Mouse (Mus musculus) midbrain, embryonic 13.5 days (tissue): Measurements from ENCODE around the gene Arl15. TPM values are rescaled to one million over a fixed set of nuclear protein-coding genes. Genes with fewer than 3 reads are reported as not detected.

Source experiments
- ATAC-seq: fragments of 200-750 bp; cut with Nextera tagmentation; 2 replicates; pipeline ENCODE4 v1.8.0; 2017; ENCODE audit warnings: mild to moderate bottlenecking, moderate TSS enrichment, moderate library complexity
- H3K27ac ChIP-seq: fragments of 300-500 bp; sonication (generic); 2 replicates; pipeline ENCODE4 v1.5.1; 2015; ENCODE audit warnings: inconsistent platforms, mild to moderate bottlenecking, moderate library complexity
- H3K27me3 ChIP-seq: fragments of 300-500 bp; sonication (generic); 2 replicates; pipeline ENCODE4 v1.6.1; 2015; ENCODE audit warnings: mild to moderate bottlenecking, inconsistent platforms
- H3K36me3 ChIP-seq: fragments of 300-500 bp; sonication (generic); 2 replicates; pipeline ENCODE4 v1.6.1; 2015; ENCODE audit warnings: mild to moderate bottlenecking, inconsistent platforms
- H3K4me1 ChIP-seq: fragments of 300-500 bp; sonication (generic); replicated peaks from 2 replicates; pipeline ENCODE4 v1.6.1; 2015; ENCODE audit warnings: inconsistent platforms
- H3K4me2 ChIP-seq: fragments of 300-500 bp; sonication (generic); replicated peaks from 2 replicates; pipeline ENCODE4 v1.6.1; 2015; ENCODE audit warnings: moderate library complexity, mild to moderate bottlenecking, inconsistent platforms
- H3K4me3 ChIP-seq: fragments of 300-500 bp; sonication (generic); replicated peaks from 2 replicates; pipeline ENCODE4 v1.5.1; 2015; ENCODE audit warnings: mild to moderate bottlenecking, inconsistent platforms
- H3K9ac ChIP-seq: fragments of 300-500 bp; sonication (generic); replicated peaks from 2 replicates; pipeline ENCODE4 v1.6.1; 2015; ENCODE audit warnings: mild to moderate bottlenecking, inconsistent platforms
- H3K9me3 ChIP-seq: fragments of 300-500 bp; sonication (generic); 2 replicates; pipeline ENCODE4 v1.6.1; 2016; ENCODE audit warnings: mild to moderate bottlenecking, inconsistent platforms
- WGBS: fragments of 180-500 bp; shearing (Covaris S2); methylation state at CpG from one replicate; pipeline ENCODE4 v1.1.7; 2015; 5-methylcytosine and 5-hydroxymethylcytosine counted together
- polyA plus RNA-seq: library from polyadenylated mRNA; unstranded; fragments of >200 nt; fragmentation: Nextera tagmentation; extraction: Ambion mirVana; gene quantifications from 2 replicates; pipeline ENCODE4 v1.2.1, GENCODE M21; 2015

The Arl15 gene
- polyA plus RNA-seq, 1 experiment from 2014 or later: 15.0 TPM

DNA sequence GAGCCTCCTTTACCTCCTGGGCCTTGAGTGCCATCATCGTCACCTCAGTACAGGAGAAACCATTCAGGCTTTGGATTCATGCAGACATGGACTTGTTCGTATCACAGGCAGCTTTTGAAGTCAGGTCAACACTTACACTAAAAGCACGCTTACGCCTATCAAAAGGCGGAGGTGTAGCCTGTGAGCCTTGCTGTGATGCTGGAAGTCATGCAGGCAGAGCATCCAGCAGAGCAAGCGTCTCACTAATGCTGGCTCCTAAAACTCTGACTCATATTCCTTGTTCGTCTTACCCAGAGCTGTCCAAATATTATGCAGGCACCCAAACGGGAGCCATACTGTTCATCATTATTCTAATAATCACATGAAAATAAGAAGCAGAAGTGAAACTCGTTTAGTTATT lies 215.5 kb downstream of the Arl15 start:
- Histone ChIP-seq H3K36me3 (no peaks in the 10 kb centered on the region), H3K9me3 (no peaks in the 10 kb centered on the region), H3K27me3 (no peaks in the 10 kb centered on the region), H3K27ac (no peak overlapping the region), H3K4me1 (peaks cover 16% of the 10 kb centered on the region; the same call in 1 of the 2 replicates), H3K4me2 (no peak overlapping the region), H3K4me3 (no peak overlapping the region), H3K9ac (no peak overlapping the region)
- WGBS: 80% methylated on average over 9 of the region's 9 CpGs
- no peak for ATAC-seq

DNA sequence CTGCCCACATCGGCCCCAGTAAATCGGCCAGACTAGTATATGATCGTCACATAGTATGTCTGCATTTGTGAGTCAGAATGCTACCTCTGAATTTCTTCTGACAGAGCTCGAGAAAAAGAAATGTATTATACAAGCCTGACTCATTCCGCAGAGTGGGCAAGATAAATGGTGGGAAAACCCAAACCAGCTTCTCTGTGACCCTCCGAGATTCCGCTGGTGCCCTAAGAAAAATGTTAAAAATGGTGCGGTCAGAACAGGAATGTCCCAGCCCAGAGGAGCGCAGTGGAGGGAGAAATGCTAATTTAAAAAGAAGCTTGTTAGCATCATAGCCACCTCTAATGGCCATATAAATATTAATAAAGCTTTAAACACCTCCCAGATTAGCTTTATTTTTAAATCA lies 216.2 kb downstream of the Arl15 start:
- ATAC-seq: no peak
- Histone ChIP-seq H3K4me3 (no peak overlapping the region), H3K27me3 (no peaks in the 10 kb centered on the region), H3K36me3 (no peaks in the 10 kb centered on the region), H3K4me1 (peaks cover 16% of the 10 kb centered on the region; the same call in 1 of the 2 replicates), H3K9me3 (no peaks in the 10 kb centered on the region), H3K27ac (no peak overlapping the region), H3K9ac (no peak overlapping the region), H3K4me2 (no peak overlapping the region)
- 87% methylated on average over 9 of the region's 9 CpGs for WGBS

DNA sequence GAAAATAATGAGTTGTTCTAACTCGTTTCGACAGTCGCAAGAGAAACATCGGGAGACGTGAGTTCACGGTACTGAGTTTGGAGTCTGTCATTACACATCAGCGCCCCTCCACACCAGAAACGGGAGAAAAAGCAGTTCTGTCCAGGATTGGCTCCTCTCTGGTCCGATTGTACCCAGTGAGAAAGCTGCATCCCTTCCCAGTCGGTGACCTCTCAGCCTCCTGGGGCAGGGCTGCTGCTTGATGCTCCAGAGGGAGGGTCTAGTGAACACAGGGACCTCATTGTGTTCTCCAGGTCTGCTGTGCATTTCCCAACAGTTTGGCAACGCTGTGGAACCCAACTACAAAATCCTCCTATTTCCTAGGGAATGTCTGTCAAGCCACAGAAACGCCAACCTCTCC lies 216.7 kb downstream of the Arl15 start:
- WGBS: 51% methylated on average over 12 of the region's 12 CpGs
- no peak overlapping the region for H3K4me2 ChIP-seq

DNA sequence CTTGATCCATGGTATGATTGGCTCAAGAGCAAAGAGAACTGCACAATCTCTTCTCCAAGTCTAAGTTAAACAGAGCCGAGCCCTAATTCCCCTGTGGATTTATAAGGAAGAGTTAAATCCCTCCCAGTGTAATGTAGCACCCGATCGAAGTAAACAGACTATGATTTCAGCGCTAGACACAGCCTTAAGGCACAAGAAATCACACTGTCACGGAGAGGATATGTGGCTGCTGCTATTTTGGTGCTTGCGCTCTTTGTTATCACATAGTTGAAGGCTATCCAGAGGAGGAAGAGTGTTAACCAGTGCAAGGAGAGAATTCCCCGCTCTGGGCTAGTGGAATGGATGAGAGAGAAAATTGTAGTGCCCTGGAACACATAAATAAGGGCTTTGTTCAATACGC lies 223.6 kb downstream of the Arl15 start:
- no peaks in the 10 kb centered on the region for H3K27me3 ChIP-seq
- no peak overlapping the region for H3K4me3 ChIP-seq
- ATAC-seq: no peak
- 84% methylated on average over 8 of the region's 8 CpGs for WGBS
- H3K36me3 ChIP-seq: no peaks in the 10 kb centered on the region
- H3K4me1 ChIP-seq: no peaks in the 10 kb centered on the region
- H3K9ac ChIP-seq: no peak overlapping the region
- H3K27ac ChIP-seq: no peak overlapping the region
- no peak overlapping the region for H3K4me2 ChIP-seq
- no peaks in the 10 kb centered on the region for H3K9me3 ChIP-seq

More for the DNA sequence above, 216.7 kb downstream of the Arl15 start:
- Histone ChIP-seq H3K36me3 (no peaks in the 10 kb centered on the region), H3K9me3 (no peaks in the 10 kb centered on the region), H3K4me3 (no peak overlapping the region), H3K27me3 (no peaks in the 10 kb centered on the region), H3K9ac (no peak overlapping the region), H3K4me1 (peaks cover 16% of the 10 kb centered on the region; the same call in 1 of the 2 replicates), H3K27ac (no peak overlapping the region)
- ATAC-seq: peak; percentile 40; the same call in 1 of the 2 replicates

DNA sequence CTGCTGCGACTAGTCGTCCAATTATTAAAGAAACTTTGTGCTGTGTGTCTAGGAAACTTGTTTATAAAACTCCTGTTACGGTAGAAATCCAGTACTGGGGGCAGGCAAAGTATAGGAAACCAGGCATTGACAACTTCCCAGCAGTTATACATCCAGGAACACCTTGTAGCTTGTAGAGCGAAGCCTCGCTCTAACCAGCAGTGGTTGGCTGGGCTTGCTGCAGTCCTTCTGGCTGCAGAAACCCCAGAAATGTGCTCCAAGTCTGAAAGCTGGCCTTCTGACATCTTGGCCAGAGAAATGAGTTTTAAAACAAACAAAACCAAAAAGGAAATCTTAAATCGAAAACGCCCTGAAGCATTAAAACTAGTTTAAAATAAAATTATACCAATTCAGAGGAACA lies 229.2 kb downstream of the Arl15 start:
- Histone ChIP-seq H3K27ac (no peak overlapping the region), H3K4me3 (no peak overlapping the region), H3K27me3 (no peaks in the 10 kb centered on the region), H3K36me3 (no peaks in the 10 kb centered on the region), H3K4me1 (no peaks in the 10 kb centered on the region), H3K4me2 (no peak overlapping the region), H3K9me3 (no peaks in the 10 kb centered on the region), H3K9ac (no peak overlapping the region)
- 95% methylated on average over 7 of the region's 7 CpGs for WGBS
- no peak for ATAC-seq

DNA sequence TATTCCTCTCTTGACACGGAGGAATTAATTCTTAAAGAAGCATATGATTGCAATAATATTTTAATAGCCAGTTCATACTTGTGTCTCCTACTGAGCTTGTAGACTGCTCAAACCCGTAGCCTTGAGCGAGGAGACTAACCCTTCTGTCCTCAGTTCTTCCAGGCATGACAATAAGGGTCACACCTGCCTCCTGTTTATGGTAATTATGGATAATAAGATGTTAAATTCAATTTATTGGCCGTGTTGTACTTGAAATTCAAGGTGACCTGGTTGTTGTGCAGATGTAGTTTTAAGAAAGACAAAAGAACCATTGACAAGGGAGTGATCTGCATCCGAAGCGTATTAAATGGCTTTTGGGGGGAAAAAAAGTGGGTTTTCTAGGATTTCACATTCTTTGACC lies 232.0 kb downstream of the Arl15 start:
- no peaks in the 10 kb centered on the region for H3K9me3 ChIP-seq
- 73% methylated on average over 6 of the region's 6 CpGs for WGBS

DNA sequence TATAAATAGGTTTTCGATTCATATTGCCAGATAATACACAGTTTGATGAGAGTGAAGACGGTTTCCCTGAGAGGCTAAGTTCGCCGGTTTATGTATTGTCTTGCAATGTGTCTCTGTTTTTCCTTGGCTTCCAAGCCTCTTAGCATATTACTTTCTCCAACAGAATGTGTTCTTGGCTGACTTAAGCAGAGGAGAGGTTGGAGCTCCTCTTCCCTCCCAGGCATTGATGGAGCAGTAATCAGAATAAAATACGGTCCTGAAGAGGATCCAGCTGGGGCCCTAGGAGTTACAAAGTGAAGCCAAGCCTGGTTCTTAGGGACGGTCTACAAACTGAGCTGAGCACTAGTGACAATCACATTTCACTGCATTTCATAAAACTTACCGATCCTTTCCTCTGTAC lies 232.4 kb downstream of the Arl15 start:
- Histone ChIP-seq H3K36me3 (no peaks in the 10 kb centered on the region), H3K27ac (no peak overlapping the region), H3K27me3 (no peaks in the 10 kb centered on the region), H3K4me1 (no peaks in the 10 kb centered on the region), H3K4me3 (no peak overlapping the region), H3K9ac (no peak overlapping the region), H3K4me2 (no peak overlapping the region), H3K9me3 (no peaks in the 10 kb centered on the region)
- 92% methylated on average over 7 of the region's 7 CpGs for WGBS
- ATAC-seq: no peak

More for the DNA sequence above, 232.0 kb downstream of the Arl15 start:
- Histone ChIP-seq H3K4me2 (no peak overlapping the region), H3K36me3 (no peaks in the 10 kb centered on the region), H3K4me1 (no peaks in the 10 kb centered on the region), H3K27me3 (no peaks in the 10 kb centered on the region), H3K27ac (no peak overlapping the region), H3K4me3 (no peak overlapping the region), H3K9ac (no peak overlapping the region)
- no peak for ATAC-seq

DNA sequence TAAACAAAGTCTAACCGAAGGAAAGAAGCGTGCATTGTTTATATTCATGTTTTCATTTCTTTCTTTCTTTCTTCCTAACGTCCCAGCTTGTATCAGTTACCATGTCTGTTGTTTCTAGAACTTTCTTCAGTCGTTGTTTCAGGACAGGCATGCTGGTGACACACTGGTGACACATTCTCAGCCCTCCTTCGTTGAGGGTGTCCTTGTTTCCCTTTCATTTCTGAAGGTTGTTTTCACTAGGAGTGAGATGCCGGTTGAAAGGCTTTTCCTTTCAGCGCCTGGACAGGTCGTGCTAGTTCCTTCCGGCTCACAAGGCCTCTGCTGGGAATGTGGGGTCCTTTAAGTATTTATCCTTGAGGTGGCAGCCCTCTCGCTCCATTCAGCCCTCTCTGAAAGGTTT lies 253.8 kb downstream of the Arl15 start:
- peaks cover 30% of the 10 kb centered on the region for H3K4me1 ChIP-seq
- H3K9ac ChIP-seq: no peak overlapping the region
- H3K27ac ChIP-seq: no peak overlapping the region
- ATAC-seq: no peak
- WGBS: 46% methylated on average over 10 of the region's 10 CpGs
- no peaks in the 10 kb centered on the region for H3K36me3 ChIP-seq
- no peak overlapping the region for H3K4me2 ChIP-seq
- no peaks in the 10 kb centered on the region for H3K9me3 ChIP-seq
- H3K27me3 ChIP-seq: no peaks in the 10 kb centered on the region
- no peak overlapping the region for H3K4me3 ChIP-seq

DNA sequence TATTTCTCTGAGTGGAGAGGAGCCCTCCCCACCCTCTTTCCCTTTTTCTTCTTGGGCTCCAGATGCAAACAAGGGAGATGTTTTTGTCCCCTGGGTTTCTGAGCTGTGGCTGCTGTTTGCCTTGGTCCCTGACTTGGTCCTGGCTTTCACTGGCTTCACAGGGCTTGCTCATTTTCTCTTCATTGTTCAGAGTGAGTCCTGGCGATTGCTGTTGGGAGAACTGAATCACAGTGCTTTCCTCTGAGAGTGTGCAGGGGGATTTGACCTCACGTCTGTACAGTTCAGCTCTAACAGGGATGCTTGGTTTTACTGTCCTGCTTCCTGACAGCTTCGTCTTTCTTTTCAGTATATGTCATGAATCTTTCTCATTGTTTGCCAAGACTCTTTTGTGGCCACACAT lies 254.4 kb downstream of the Arl15 start:
- no peaks in the 10 kb centered on the region for H3K36me3 ChIP-seq
- no peak overlapping the region for H3K27ac ChIP-seq
- 25% methylated on average over 3 of the region's 3 CpGs for WGBS
- H3K4me2 ChIP-seq: no peak overlapping the region
- H3K4me1 ChIP-seq: peaks cover 30% of the 10 kb centered on the region
- no peak for ATAC-seq
- H3K4me3 ChIP-seq: no peak overlapping the region
- no peak overlapping the region for H3K9ac ChIP-seq
- H3K27me3 ChIP-seq: no peaks in the 10 kb centered on the region
- H3K9me3 ChIP-seq: no peaks in the 10 kb centered on the region

DNA sequence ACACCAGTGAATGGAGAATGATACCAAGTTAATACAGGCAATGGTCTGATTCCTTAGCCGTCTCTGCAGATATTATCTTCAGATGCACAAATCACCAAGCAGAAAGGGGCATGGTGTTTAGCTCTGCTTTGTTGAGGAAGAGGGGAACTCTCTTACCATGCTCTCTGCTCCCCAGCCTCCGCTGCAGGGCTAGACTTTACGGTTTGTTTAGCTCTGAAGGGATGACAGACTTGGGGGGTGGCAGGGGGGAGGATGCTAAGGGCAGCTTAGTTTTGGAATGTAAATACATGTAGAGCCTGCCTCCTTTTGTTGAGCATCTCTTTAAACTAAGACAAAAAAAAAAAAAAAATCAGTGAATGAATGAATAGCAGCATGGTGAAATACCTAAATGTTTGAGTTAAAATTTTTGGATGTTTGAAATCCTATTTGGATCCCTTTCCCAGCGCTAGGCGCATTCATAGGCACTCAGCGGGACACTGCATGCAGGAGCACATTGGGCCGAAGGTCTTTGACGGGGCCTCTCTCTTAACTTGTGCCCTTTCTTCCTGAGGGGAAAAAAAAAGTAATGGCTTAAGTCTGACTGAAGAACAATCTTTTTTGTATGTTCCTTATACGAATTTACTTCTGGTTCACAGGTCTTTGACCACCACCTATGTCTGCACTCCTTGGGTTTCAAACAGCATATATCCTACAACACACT lies 257.0 kb downstream of the Arl15 start:
- ATAC-seq: no peak

DNA sequence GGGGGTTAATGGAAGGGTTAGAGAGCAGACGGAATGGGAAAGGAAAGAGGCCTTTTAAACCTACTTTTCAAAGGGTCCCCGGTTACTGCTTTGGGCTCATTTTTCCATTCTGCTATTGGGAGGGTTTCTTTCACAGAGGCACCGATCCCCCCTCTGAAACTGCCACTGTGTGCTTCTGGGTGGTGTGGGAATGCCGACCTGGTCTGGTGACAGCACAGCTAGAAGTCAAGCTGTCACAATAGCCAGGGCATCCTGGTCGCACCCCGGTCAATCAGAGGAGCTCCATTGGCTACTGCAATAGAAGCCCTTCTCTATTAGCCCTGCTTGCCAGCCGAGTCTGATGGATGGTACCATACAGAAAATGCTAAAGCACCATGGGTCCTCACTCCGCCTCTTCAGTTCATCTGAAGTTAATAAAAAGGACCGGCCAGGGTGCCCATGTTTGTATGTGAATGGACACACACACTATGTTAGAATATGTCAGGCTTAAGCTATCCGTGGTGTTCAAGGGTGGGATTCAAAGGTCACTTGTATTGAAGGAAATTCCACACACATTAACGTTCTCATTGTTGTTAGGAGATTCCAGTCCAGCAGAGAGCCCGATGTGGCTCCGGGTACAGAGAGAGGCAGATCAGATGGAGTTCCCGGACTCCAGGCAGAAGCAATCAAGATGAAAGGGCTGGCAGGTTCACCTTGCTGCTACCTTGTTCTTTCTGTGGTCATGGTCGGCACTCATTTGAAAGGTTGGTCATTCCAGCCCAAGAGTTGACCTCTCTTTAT lies 258.3 kb downstream of the Arl15 start:
- WGBS: 17% methylated on average over 15 of the region's 15 CpGs
- H3K36me3 ChIP-seq: no peaks in the 10 kb centered on the region
- no peaks in the 10 kb centered on the region for H3K27me3 ChIP-seq
- H3K9me3 ChIP-seq: no peaks in the 10 kb centered on the region
- no peak overlapping the region for H3K27ac ChIP-seq
- H3K9ac ChIP-seq: no peak overlapping the region
- peaks cover 30% of the 10 kb centered on the region for H3K4me1 ChIP-seq
- H3K4me2 ChIP-seq: no peak overlapping the region
- no peak; the same call in 1 of the 2 replicates for ATAC-seq
- H3K4me3 ChIP-seq: no peak overlapping the region

More for the DNA sequence above, 257.0 kb downstream of the Arl15 start:
- H3K4me3 ChIP-seq: no peak overlapping the region
- H3K4me2 ChIP-seq: no peak overlapping the region
- WGBS: 5% methylated on average over 9 of the region's 9 CpGs
- H3K9ac ChIP-seq: no peak overlapping the region
- H3K27ac ChIP-seq: no peak overlapping the region
- H3K9me3 ChIP-seq: no peaks in the 10 kb centered on the region
- H3K36me3 ChIP-seq: no peaks in the 10 kb centered on the region
- H3K27me3 ChIP-seq: no peaks in the 10 kb centered on the region
- H3K4me1 ChIP-seq: peaks cover 30% of the 10 kb centered on the region

DNA sequence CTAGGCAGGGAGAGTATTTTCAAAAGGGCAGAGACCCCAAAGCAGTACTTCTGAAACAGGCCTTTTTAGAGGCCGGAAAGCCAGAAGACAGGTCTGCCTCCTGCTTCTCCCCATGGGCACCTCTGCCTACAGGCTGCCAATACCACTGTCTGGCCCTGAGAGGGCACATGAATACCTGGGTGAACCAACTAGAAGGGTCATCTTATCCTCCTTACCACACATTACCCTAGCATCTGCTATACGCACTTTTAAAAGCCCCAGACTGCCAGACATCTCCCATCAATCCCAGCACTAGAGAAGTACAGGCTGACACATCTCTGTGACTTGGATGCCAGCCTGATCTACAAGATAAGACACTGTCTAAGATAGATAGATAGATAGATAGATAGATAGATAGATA lies 259.0 kb downstream of the Arl15 start:
- H3K4me3 ChIP-seq: no peak overlapping the region
- no peaks in the 10 kb centered on the region for H3K27me3 ChIP-seq
- H3K4me2 ChIP-seq: no peak overlapping the region
- H3K36me3 ChIP-seq: no peaks in the 10 kb centered on the region
- peaks cover 25% of the 10 kb centered on the region for H3K4me1 ChIP-seq
- H3K9me3 ChIP-seq: no peaks in the 10 kb centered on the region
- WGBS: 89% methylated on average over 2 of the region's 2 CpGs
- no peak overlapping the region for H3K27ac ChIP-seq
- H3K9ac ChIP-seq: no peak overlapping the region
- no peak for ATAC-seq
